Mouse (Mus musculus): Measurements from ENCODE around the gene Lat.
"Not testable (repeated sequence)": the region's sequence is repeated elsewhere in the genome, so short reads cannot be mapped to it uniquely, and the experiment has no call there.

The Lat gene

DNA sequence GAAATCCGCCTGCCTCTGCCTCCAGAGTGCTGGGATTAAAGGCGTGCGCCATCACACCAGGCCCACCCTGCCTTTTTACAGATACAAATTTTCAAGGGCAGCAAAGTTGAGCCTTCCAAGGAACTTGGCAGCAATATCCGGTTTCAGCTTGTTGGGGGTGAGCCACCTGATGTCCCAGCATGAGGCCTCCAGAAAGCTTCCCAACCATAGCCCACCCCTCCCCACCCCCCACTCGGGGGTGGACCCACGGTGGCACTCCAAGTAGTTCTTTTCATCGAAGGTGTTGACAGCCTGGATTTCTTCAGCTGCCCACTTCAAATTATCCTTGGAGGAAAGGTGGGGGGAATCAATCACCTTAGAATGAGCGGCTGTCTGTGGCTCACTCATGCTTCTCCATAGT lies 30.5 kb downstream of the Lat start:
- no peak for DNase-seq (ENCODE audit: inconsistent age in 2 of 2, low spot score in 1 of 2)

DNA sequence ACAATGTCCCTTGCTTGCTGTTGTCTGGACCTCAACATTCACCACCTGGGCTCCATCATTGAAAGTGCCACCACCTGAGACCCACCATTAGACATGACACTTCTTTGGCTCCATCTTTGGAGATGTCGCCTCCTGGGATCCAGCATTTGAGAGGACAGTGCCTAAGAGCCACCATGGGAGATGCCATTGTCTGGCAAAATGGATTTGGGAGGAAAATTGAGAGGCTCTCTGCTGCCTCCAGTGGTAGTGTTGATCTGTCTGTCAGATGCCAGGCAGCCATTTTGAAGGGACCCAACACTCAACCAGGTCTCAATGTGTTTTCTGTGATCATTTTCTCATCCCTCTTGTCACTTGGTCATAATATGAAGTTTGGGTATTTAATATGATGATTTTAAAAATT lies 33.8 kb downstream of the Lat start:
- no peak for DNase-seq (ENCODE audit: inconsistent age in 2 of 2, low spot score in 1 of 2)

DNA sequence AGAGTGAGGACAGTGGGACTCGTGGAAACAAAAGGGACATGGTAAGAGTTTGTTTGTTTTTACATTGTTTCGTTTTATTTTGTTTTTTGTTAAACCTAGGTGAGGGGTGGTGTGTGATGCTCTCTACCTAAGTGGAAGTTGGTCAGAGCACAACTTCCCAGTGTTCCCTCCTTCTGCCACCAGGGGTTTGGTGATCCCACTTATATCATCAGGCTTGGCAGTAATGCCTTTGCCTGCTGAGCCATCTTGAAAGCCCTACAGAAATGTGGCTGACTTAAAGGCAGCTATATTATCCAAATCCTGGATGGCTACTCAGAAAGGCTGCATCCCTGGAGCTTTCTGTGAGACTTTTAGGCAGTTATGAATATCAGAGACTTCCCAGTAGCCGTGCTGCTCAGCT lies 36.7 kb downstream of the Lat start:
- no peak for DNase-seq (ENCODE audit: inconsistent age in 2 of 2, low spot score in 1 of 2)

DNA sequence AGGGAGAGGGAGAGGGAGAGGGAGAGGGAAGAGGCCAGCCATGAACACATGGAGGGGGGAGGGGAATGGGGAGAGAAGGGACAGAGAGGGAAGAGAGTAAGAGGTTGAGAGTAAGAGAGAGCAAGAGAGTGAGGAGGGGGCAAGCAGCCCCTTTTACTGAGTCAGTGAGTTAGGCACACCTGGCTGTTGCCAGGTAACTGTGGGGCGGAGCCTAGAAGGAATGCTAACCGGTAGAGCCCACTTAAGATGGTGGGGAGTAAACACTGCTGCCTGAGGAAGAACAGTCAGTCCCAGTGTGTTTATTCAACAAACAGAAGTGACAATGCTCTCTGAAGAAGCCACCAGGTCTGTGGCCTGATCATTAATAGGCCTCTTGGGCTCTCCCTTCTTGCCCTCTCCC lies 38.7 kb downstream of the Lat start:
- no peak for DNase-seq (ENCODE audit: inconsistent age in 2 of 2, low spot score in 1 of 2)

DNA sequence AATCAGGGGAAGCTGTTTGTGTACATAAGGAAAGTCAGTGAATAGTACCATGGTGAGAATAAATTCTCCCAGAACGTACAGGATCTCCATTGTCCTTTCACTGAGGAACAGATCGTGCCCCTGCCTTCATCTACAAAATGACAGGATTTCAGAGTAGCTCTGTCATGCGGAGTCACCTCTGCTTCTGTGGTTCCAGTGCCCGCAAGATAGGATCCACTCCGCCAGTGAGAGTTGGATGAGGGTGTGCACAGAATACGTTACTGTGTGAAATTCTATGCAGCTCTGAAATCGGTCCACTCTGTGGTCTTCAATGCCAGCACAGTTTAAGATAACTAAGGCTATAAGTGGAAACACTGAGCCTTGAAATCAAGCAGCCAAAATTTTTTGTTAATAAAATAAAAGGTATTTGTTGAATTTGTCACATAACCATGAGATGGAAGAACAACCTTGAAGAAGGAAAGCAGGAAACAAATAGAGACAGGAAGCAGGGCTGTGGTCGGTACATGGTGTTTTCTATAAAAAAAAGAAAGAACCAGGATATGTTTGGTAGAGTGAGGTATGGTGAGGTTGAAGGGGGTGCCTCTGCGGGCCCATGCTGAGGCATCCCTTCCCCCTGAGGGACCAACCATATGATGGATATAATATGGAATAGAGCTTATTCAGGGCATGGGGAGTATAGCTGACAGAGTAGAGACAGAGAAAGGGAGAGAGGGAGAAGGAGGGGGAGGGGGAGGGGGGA lies 39.3 kb downstream of the Lat start:
- no peak for DNase-seq (ENCODE audit: inconsistent age in 2 of 2, low spot score in 1 of 2)

DNA sequence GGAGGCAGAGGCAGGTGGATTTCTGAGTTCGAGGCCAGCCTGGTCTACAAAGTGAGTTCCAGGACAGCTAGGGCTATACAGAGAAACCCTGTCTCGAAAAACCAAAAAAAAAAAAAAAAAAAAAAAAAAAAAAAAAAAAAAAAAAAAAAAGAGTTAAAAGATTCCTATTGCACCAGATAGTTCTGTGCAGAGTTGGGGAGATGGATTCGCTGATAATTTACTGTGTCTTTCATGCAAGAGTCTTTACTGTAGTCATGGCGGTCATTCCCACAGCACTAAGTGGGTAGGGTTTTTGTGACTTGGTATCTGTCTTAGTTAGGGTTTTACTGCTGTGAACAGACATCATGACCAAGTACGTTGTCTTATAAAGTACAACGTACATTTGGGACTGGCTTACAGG lies 40.5 kb downstream of the Lat start:
- DNase-seq (ENCODE audit: inconsistent age in 2 of 2, low spot score in 1 of 2): not testable (repeated sequence)

DNA sequence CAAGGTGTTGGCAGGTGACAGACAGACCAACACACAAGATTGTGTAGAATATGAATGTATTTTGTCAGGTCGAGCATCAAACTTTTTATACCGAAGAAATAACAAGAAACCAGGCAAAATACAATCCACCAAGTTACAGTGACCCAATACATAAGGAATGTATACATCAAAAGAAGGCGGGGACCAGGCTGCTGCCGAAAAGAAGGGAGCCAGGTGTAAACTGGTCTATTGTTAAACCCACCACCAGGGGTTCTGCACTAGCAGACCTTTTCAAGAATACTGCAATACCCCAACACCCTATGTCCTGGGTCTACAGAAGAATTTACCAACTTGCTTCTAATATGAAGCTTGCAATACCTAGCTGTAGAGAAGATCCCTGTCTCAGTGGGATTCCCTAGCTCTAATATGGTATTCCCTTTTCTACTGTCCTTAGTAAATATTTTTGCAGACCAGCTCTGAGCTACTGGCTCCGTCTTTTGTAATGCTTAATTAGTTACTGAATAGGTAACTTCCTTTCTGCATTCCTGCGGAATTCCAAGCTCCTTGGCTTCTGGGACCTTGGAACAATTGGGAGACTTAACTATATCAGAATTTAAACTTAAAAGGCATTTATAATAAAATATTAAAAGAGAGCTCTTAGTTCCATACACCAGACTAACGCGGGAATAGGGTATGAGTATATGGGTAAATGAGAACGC lies 43.6 kb downstream of the Lat start:
- not testable (repeated sequence) for DNase-seq (ENCODE audit: inconsistent age in 2 of 2, low spot score in 1 of 2)

DNA sequence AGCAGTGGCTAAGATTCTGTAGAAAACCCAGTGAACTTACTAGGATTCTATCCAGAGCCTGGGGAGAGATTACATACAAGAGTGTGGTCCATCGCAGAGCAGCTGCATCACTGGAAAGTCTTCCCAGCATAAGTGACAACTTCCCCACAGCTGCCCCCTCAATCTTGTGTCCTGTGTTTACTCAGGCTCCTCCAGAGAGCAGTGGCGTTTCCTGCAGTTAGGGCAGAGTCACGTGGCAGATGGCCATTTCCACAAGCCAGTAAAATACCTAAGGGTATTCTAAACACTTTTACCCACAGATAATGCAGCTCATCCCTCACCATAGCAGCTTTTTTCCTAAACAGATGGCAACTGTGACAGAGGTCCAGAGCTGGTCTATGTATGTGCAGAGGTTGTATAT lies 44.6 kb downstream of the Lat start:
- DNase-seq (ENCODE audit: inconsistent age in 2 of 2, low spot score in 1 of 2): no peak

DNA sequence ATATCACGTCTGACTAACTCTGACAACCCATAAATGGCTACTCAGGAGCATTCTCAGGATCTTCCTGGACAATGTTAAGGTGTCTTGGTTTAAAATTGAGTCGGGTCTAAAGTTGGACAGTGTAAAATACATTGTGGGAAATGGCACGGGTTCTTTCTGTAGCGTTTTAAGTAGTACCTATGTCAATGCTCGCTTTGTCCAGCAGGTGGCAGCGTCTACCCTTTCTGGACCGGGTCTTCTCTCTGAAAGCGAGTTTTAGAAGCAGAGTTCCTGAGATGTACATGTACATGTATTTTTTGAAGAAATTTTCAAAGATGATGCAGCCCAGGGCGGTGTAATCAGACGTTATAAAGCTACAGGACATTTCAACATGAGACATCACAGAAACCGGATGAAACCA lies 45.6 kb downstream of the Lat start:
- peak; percentile 68 to 91 for DNase-seq (ENCODE audit: inconsistent age in 2 of 2, low spot score in 1 of 2)

DNA sequence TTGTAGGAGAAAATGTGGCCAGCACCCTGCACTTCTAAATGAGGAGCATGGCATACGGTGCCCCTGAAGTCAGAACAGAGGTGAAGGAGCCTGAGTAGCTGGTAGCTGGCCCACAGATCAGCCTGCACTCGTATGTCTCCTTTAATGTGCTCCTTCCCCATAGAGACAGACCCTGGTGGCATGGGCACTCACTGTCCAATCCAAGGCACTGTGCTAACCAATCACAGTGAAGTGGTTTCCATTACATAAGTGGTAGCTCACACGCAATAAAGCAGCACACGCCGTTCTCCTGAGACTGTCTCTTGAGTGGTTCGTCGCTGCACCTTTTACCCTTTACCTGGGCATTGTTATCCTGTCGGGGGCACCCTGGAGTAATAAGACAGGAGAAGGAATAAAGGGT lies 55.1 kb downstream of the Lat start:
- peak; percentile 40 to 41 for DNase-seq (ENCODE audit: inconsistent age in 2 of 2, low spot score in 1 of 2)
